Mouse (Mus musculus) forebrain, embryonic 14.5 days (tissue): ENCODE measurements around the gene Osbpl8. TPM values are rescaled to one million over a fixed set of nuclear protein-coding genes. Genes with fewer than 3 reads are reported as not detected.
"Not testable (repeated sequence)": the region's sequence is repeated elsewhere in the genome, so short reads cannot be mapped to it uniquely, and the experiment has no call there.

Source experiments
- ATAC-seq: fragments of 200-750 bp; cut with Nextera tagmentation; 2 replicates; pipeline ENCODE4 v1.8.0; 2017; ENCODE audit warnings: mild to moderate bottlenecking, moderate library complexity
- DNase-seq: peaks from one replicate; pipeline ENCODE4 v3.0.0-alpha.2; 2015; ENCODE audit warnings: low spot score
- H3K27ac ChIP-seq: fragments of 300-500 bp; sonication (generic); 2 replicates; pipeline ENCODE4 v1.5.1; 2014; ENCODE audit warnings: low read depth, mild to moderate bottlenecking, control low read depth, low read length, moderate library complexity
- H3K27me3 ChIP-seq: fragments of 300-500 bp; sonication (generic); replicated peaks from 2 replicates; pipeline ENCODE4 v1.6.1; 2014; ENCODE audit warnings: low read length, control low read depth, mixed read lengths; ENCODE audit not compliant: control insufficient read depth, insufficient read depth
- H3K36me3 ChIP-seq: fragments of 300-500 bp; sonication (generic); 2 replicates; pipeline ENCODE4 v1.6.1; 2014; ENCODE audit warnings: low read length, control low read depth; ENCODE audit not compliant: control insufficient read depth, insufficient read depth
- H3K4me1 ChIP-seq: fragments of 300-500 bp; sonication (generic); 2 replicates; pipeline ENCODE4 v1.6.1; 2014; ENCODE audit warnings: antibody characterized with exemption, low read length, control low read depth; ENCODE audit not compliant: control insufficient read depth, insufficient read depth
- H3K4me2 ChIP-seq: fragments of 300-500 bp; sonication (generic); 2 replicates; pipeline ENCODE4 v1.6.1; 2014; ENCODE audit warnings: mild to moderate bottlenecking, control low read depth, low read length
- H3K4me3 ChIP-seq: fragments of 300-500 bp; sonication (generic); 2 replicates; pipeline ENCODE4 v1.5.1; 2014; ENCODE audit warnings: low read depth, low read length, control low read depth
- H3K9ac ChIP-seq: fragments of 300-500 bp; sonication (generic); 2 replicates; pipeline ENCODE4 v1.6.1; 2014; ENCODE audit warnings: mild to moderate bottlenecking, low read length, control low read depth, moderate library complexity
- H3K9me3 ChIP-seq: fragments of 300-500 bp; sonication (generic); replicated peaks from 2 replicates; pipeline ENCODE4 v1.6.1; 2016; ENCODE audit warnings: low read length, control low read depth, mixed read lengths; ENCODE audit not compliant: control insufficient read depth
- WGBS: fragments of 180-500 bp; shearing (Covaris S2); extraction: QIAGEN DNeasy Blood & Tissue Kit; methylation state at CpG from one replicate; pipeline ENCODE4 v1.1.7; 2014; 5-methylcytosine and 5-hydroxymethylcytosine counted together
- polyA plus RNA-seq: library from polyadenylated mRNA; unstranded; fragments of >200 nt; fragmentation: Nextera tagmentation; extraction: Ambion mirVana; gene quantifications from 2 replicates; pipeline ENCODE4 v1.2.1, GENCODE M21; 2014

Gene Osbpl8
- polyA plus RNA-seq, 1 experiment from 2014 or later = 12.9 TPM

GRCm38 (mm10) chr10:111214084-111214483 is 49.5 kb downstream of the Osbpl8 start:
- H3K4me3 ChIP-seq = no peak overlapping the region
- no peaks in the 10 kb centered on the region for H3K9me3 ChIP-seq
- ATAC-seq = no peak
- H3K9ac ChIP-seq = no peak overlapping the region
- DNase-seq = no peak
- H3K27me3 ChIP-seq = no peaks in the 10 kb centered on the region
- 89% methylated on average over 3 of the region's 3 CpGs for WGBS
- H3K36me3 ChIP-seq = no peaks in the 10 kb centered on the region
- no peaks in the 10 kb centered on the region for H3K4me1 ChIP-seq
- H3K27ac ChIP-seq = no peak overlapping the region
- no peak overlapping the region for H3K4me2 ChIP-seq

GRCm38 (mm10) chr10:111214696-111215095 is 50.1 kb downstream of the Osbpl8 start:
- DNase-seq (no peak), ATAC-seq (no peak)
- Histone ChIP-seq H3K27ac (no peak overlapping the region), H3K27me3 (no peaks in the 10 kb centered on the region), H3K4me1 (no peaks in the 10 kb centered on the region), H3K4me2 (no peak overlapping the region), H3K9me3 (no peaks in the 10 kb centered on the region), H3K4me3 (no peak overlapping the region), H3K9ac (no peak overlapping the region), H3K36me3 (no peaks in the 10 kb centered on the region)
- 88% methylated on average over 2 of the region's 2 CpGs for WGBS

- H3K4me1 ChIP-seq = no peaks in the 10 kb centered on the region
- no peaks in the 10 kb centered on the region for H3K9me3 ChIP-seq
- no peak for ATAC-seq
- H3K9ac ChIP-seq = no peak overlapping the region
- 79% methylated on average over 3 of the region's 3 CpGs for whole genome bisulfite sequencing
- no peak overlapping the region for H3K4me2 ChIP-seq
- H3K27ac ChIP-seq = no peak overlapping the region
- H3K36me3 ChIP-seq = no peaks in the 10 kb centered on the region
- no peak overlapping the region for H3K4me3 ChIP-seq
- no peaks in the 10 kb centered on the region for H3K27me3 ChIP-seq
- no peak for DNase-seq
Measured at GRCm38 (mm10) chr10:111215572-111215971, 51.0 kb downstream of the Osbpl8 start.

GRCm38 (mm10) chr10:111216111-111216510 is 51.6 kb downstream of the Osbpl8 start:
- Histone ChIP-seq H3K27me3 (no peaks in the 10 kb centered on the region), H3K9ac (no peak overlapping the region), H3K36me3 (no peaks in the 10 kb centered on the region), H3K27ac (no peak overlapping the region), H3K4me3 (no peak overlapping the region), H3K4me2 (no peak overlapping the region), H3K9me3 (no peaks in the 10 kb centered on the region), H3K4me1 (no peaks in the 10 kb centered on the region)
- DNase-seq (no peak), ATAC-seq (no peak)
- 77% methylated on average over 3 of the region's 3 CpGs for WGBS

- no peaks in the 10 kb centered on the region for H3K4me1 ChIP-seq
- H3K4me3 ChIP-seq = no peak overlapping the region
- no peaks in the 10 kb centered on the region for H3K36me3 ChIP-seq
- DNase-seq (no peak), ATAC-seq (no peak)
- no peaks in the 10 kb centered on the region for H3K27me3 ChIP-seq
- 77% methylated on average over 6 of the region's 6 CpGs for WGBS
- H3K4me2 ChIP-seq = no peak overlapping the region
- no peaks in the 10 kb centered on the region for H3K9me3 ChIP-seq
- H3K27ac ChIP-seq = no peak overlapping the region
- H3K9ac ChIP-seq = no peak overlapping the region
Measured at GRCm38 (mm10) chr10:111222535-111222934, 58.0 kb downstream of the Osbpl8 start.

- WGBS = 26% methylated on average over 10 of the region's 10 CpGs
- no peaks in the 10 kb centered on the region for H3K4me1 ChIP-seq
- H3K9me3 ChIP-seq = no peaks in the 10 kb centered on the region
- H3K27me3 ChIP-seq = no peaks in the 10 kb centered on the region
- no peaks in the 10 kb centered on the region for H3K36me3 ChIP-seq
- no peak overlapping the region for H3K27ac ChIP-seq
- ATAC-seq (peak; percentile 40; the same call in 1 of the 2 replicates), DNase-seq (peak; percentile 16)
- H3K9ac ChIP-seq = no peak overlapping the region
- no peak overlapping the region for H3K4me2 ChIP-seq
- H3K4me3 ChIP-seq = no peak overlapping the region
Measured at GRCm38 (mm10) chr10:111223218-111223830, 58.8 kb downstream of the Osbpl8 start.

GRCm38 (mm10) chr10:111224696-111225095 is 60.1 kb downstream of the Osbpl8 start:
- Histone ChIP-seq H3K27me3 (no peaks in the 10 kb centered on the region), H3K4me3 (no peak overlapping the region), H3K36me3 (no peaks in the 10 kb centered on the region), H3K9me3 (no peaks in the 10 kb centered on the region), H3K27ac (no peak overlapping the region), H3K9ac (no peak overlapping the region), H3K4me2 (no peak overlapping the region), H3K4me1 (no peaks in the 10 kb centered on the region)
- WGBS = 93% methylated on average over 4 of the region's 4 CpGs
- ATAC-seq (no peak), DNase-seq (no peak)

- H3K4me2 ChIP-seq = no peak overlapping the region
- ATAC-seq (peak; percentile 59), DNase-seq (peak; percentile 90)
- H3K4me1 ChIP-seq = no peaks in the 10 kb centered on the region
- H3K9me3 ChIP-seq = no peaks in the 10 kb centered on the region
- WGBS = 28% methylated on average over 3 of the region's 3 CpGs
- H3K4me3 ChIP-seq = no peak overlapping the region
- H3K36me3 ChIP-seq = no peaks in the 10 kb centered on the region
- H3K27ac ChIP-seq = no peak overlapping the region
- H3K27me3 ChIP-seq = no peaks in the 10 kb centered on the region
- no peak overlapping the region for H3K9ac ChIP-seq
Measured at GRCm38 (mm10) chr10:111226508-111226907, 62.0 kb downstream of the Osbpl8 start.

- DNase-seq, H3K4me1 ChIP-seq, H3K9me3 ChIP-seq, H3K27ac ChIP-seq, H3K4me3 ChIP-seq, H3K4me2 ChIP-seq, H3K9ac ChIP-seq, H3K36me3 ChIP-seq, ATAC-seq, H3K27me3 ChIP-seq: not testable (repeated sequence)
- 92% methylated on average over 7 of the region's 7 CpGs for WGBS
Measured at GRCm38 (mm10) chr10:111232237-111232636, 67.7 kb downstream of the Osbpl8 start.
